Mouse (Mus musculus) heart, adult 2 months (tissue): ENCODE data around the gene Fbll1. TPM values are rescaled to one million over a fixed set of nuclear protein-coding genes. Genes with fewer than 3 reads are reported as not detected.

ENCODE experiments used
- DNase-seq, 2 experiments: peaks; one replicate each; pipeline ENCODE4 v3.0.0; 2021
- H3K27ac ChIP-seq: fragments of 200-600 bp; 2 replicates; pipeline ENCODE4 v1.8.1; 2022
- H3K27me3 ChIP-seq: fragments of 200-500 bp; 2 replicates; pipeline ENCODE4 v1.6.1; 2012; ENCODE audit warnings: mild to moderate bottlenecking, low read length, inconsistent platforms, mixed read lengths; ENCODE audit not compliant: control insufficient read depth, insufficient read depth
- H3K36me3 ChIP-seq: fragments of 200-500 bp; 2 replicates; pipeline ENCODE4 v1.6.1; 2012; ENCODE audit warnings: low read length, inconsistent platforms; ENCODE audit not compliant: control insufficient read depth, insufficient read depth
- H3K4me1 ChIP-seq: fragments of 200-500 bp; 2 replicates; pipeline ENCODE4 v1.6.1; 2011; ENCODE audit warnings: low read length; ENCODE audit not compliant: control insufficient read depth, insufficient read depth
- H3K4me3 ChIP-seq: fragments of 200-600 bp; 2 replicates; pipeline ENCODE4 v1.8.1; 2022
- H3K79me2 ChIP-seq: fragments of 200-500 bp; replicated peaks from 2 replicates; pipeline ENCODE4 v1.6.1; 2012; ENCODE audit warnings: mild to moderate bottlenecking, inconsistent platforms, low read length, moderate library complexity, mixed read lengths; ENCODE audit not compliant: control insufficient read depth, insufficient read depth
- H3K9ac ChIP-seq: fragments of 200-500 bp; 2 replicates; pipeline ENCODE4 v1.6.1; 2012; ENCODE audit warnings: low read depth, mild to moderate bottlenecking, control low read depth, inconsistent platforms, low read length, mixed read lengths
- CTCF ChIP-seq: fragments of 200-600 bp; IDR thresholded peaks from 2 replicates; pipeline ENCODE4 v1.8.1; 2022; ENCODE audit warnings: antibody characterized with exemption, mild to moderate bottlenecking, moderate library complexity
- EP300 ChIP-seq: fragments of 200-500 bp; IDR thresholded peaks from 2 replicates; pipeline ENCODE4 v1.6.1; 2011; ENCODE audit warnings: low read depth, low read length, control low read depth; ENCODE audit not compliant: insufficient read depth
- POLR2A ChIP-seq: fragments of 200-500 bp; IDR thresholded peaks from 2 replicates; pipeline ENCODE4 v1.6.1; 2011; ENCODE audit warnings: mild to moderate bottlenecking, low read depth, low read length, control low read depth; ENCODE audit not compliant: insufficient read depth
- WGBS: fragments of 180-500 bp; shearing (Covaris S2); methylation state at CpG from one replicate; pipeline ENCODE4 v1.1.7; 2018; 5-methylcytosine and 5-hydroxymethylcytosine counted together
- intact Hi-C: fragments of 180-260 bp; cut with DNase I; formaldehyde crosslinking; loops from one replicate; pipeline ENCODE4 v1.15.1; 2025
- polyA plus RNA-seq: library from polyadenylated mRNA; depleted of rRNA; stranded (reverse); fragments of >200 nt; gene quantifications from 2 replicates; pipeline ENCODE4 v1.2.3, GENCODE M21; 2012
- total RNA-seq, 2 experiments: library from RNA; stranded (reverse); gene quantifications; 2 replicates each; pipeline ENCODE4 v1.2.3; 2021

Gene Fbll1
- total and polyA plus RNA-seq, 3 experiments, result not detected

DNA sequence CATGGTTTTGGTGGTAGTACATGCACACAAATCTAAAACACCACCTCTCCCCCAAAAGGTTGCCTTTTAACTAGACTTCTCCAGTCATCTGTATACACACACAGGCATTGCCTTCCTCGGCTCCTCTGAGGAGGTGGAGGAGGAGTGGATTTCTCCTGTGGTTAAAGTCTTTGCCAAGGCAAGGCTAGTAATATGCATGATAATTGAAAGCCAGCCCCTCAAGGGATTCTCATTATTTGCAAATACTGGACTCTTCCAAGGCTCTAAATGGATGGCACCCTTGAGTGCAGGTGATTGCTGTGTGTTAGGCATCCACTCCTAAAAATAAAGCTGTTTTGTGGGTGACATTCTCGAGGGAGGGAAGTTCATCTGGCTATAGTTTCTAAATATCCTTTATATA, 10.2 kb downstream of the Fbll1 start:
- no peak overlapping the region for H3K27ac ChIP-seq
- intact Hi-C loops, result no loop called here
- H3K36me3 ChIP-seq, result peaks cover 2% of the 10 kb centered on the region
- H3K27me3 ChIP-seq, result no peaks in the 10 kb centered on the region
- no peaks in the 10 kb centered on the region for H3K79me2 ChIP-seq
- H3K4me1 ChIP-seq, result no peaks in the 10 kb centered on the region
- no peak overlapping the region for H3K9ac ChIP-seq
- H3K4me3 ChIP-seq, result no peak overlapping the region
- TF ChIP-seq EP300, result no peak
- no peak for TF ChIP-seq POLR2A
- 76% methylated on average over 2 of the region's 2 CpGs for WGBS
- DNase-seq, result no peak

DNA sequence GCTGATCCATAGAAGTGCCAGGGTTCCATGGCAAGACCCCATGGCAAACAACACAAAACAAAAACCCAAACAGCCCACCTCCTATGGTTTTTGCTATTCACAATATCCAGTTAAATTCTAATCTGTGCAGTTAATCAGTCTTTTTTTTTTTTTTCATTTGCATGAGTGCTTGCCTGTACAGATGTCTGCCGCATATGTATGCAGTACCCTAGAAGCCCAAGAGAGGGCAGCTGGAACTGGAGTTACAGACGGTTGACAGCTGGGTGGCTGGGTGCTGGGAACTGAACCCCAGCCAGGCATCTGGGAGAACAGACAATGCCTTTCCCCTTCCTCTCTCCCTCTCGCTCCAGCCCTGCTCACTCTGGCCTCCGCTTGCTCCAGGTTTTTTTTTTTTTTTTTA, 14.1 kb downstream of the Fbll1 start:
- Histone ChIP-seq H3K27ac (no peak overlapping the region), H3K4me3 (no peak overlapping the region), H3K36me3 (peaks cover 2% of the 10 kb centered on the region), H3K4me1 (no peaks in the 10 kb centered on the region), H3K9ac (no peak overlapping the region), H3K79me2 (peaks cover 2% of the 10 kb centered on the region; the same call in 1 of the 2 replicates), H3K27me3 (no peaks in the 10 kb centered on the region)
- TF ChIP-seq CTCF (0 out of 2 replicates have a peak, but pooled peaks have one; percentile 6), EP300 (no peak)
- no peak for DNase-seq
- intact Hi-C loops, result no loop called here
- 94% methylated on average over 4 of the region's 4 CpGs for WGBS

DNA sequence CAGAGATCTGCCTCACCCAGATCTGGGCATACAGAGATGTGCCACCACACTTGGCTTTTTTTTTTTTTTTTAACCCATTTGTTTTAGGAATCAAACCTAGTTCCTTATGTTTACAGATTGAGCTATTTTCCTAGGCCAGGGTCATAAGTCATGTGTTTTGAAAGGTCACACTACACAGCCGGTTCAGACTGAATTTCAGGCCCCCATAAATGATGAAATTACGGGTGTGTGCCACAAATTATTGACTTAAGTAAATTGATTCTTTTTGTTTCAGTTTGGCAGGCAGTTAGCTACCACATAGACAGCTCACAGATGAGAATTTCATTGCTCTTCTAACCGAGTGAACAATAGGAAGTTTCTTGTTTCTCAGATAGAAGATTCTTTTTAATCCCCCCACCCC, 14.7 kb downstream of the Fbll1 start:
- Histone ChIP-seq H3K36me3 (peaks cover 2% of the 10 kb centered on the region), H3K27me3 (no peaks in the 10 kb centered on the region), H3K79me2 (peaks cover 2% of the 10 kb centered on the region; the same call in 1 of the 2 replicates), H3K4me3 (no peak overlapping the region), H3K9ac (no peak overlapping the region), H3K4me1 (no peaks in the 10 kb centered on the region), H3K27ac (no peak overlapping the region)
- 95% methylated on average over 3 of the region's 3 CpGs for WGBS
- no peak for DNase-seq
- no peak for TF ChIP-seq EP300
- TF ChIP-seq CTCF, result no peak
- no peak for TF ChIP-seq POLR2A
- intact Hi-C loops, result no loop called here

DNA sequence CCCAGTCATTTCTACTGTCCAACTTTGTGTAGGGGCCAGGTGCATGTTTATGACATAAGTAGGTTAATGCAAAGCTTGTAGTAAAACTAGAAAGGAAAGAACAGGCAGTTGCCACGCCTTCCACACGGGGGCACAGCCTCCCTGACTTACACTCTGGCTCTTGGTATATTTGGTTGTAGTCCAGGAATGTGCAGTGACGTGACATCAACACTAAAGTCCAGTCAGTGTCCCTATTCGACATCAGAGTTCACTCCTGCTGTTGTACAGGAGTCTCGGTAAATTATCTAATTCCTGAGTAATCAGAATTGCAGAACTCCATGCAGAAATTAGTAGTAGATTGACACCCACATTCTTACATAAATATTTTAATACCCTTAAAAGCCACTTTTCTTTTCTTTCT, 15.6 kb downstream of the Fbll1 start:
- Histone ChIP-seq H3K4me1 (no peaks in the 10 kb centered on the region), H3K9ac (no peak overlapping the region), H3K27me3 (no peaks in the 10 kb centered on the region), H3K36me3 (peaks cover 7% of the 10 kb centered on the region), H3K79me2 (peaks cover 2% of the 10 kb centered on the region; the same call in 1 of the 2 replicates), H3K4me3 (no peak overlapping the region), H3K27ac (no peak overlapping the region)
- 64% methylated on average over 5 of the region's 5 CpGs for WGBS
- intact Hi-C loops, result no loop called here
- DNase-seq, result no peak
- TF ChIP-seq CTCF, result peak; percentile 45
- TF ChIP-seq EP300, result no peak

GRCm38 (mm10) chr11:35782444-35782843, 16.2 kb downstream of the Fbll1 start:
- Histone ChIP-seq H3K27ac (no peak overlapping the region), H3K9ac (no peak overlapping the region), H3K79me2 (peaks cover 2% of the 10 kb centered on the region; the same call in 1 of the 2 replicates), H3K27me3 (no peaks in the 10 kb centered on the region), H3K36me3 (peaks cover 8% of the 10 kb centered on the region), H3K4me3 (no peak overlapping the region), H3K4me1 (no peaks in the 10 kb centered on the region)
- intact Hi-C loops, result no loop called here
- no peak for TF ChIP-seq POLR2A
- TF ChIP-seq EP300, result no peak
- TF ChIP-seq CTCF, result no peak
- DNase-seq, result no peak
- 97% methylated on average over 3 of the region's 3 CpGs for WGBS

DNA sequence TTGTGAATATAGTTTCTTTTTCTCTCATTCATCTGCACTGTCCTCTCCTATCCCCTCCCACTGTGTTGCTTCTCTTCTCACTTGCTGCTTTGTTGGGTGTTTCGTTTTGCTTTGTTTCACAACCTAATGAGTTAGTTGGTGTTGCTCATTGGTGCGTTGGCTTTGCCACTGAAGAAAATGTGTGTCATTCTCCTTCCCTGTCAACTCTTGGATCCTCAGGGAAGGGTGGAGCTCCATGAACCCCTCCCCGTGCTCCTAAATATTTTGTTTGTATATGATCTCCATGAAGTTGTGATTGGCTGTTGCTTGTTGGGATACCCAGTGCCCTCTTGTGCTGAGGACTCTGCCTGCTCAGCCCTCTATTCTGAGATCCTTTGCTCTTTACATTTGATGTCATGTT, 18.3 kb downstream of the Fbll1 start:
- no peaks in the 10 kb centered on the region for H3K27me3 ChIP-seq
- H3K36me3 ChIP-seq, result peaks cover 13% of the 10 kb centered on the region
- H3K9ac ChIP-seq, result no peak overlapping the region
- no peak overlapping the region for H3K27ac ChIP-seq
- H3K4me1 ChIP-seq, result no peaks in the 10 kb centered on the region
- intact Hi-C loops, result no loop called here
- WGBS, result 82% methylated on average over 3 of the region's 3 CpGs
- H3K4me3 ChIP-seq, result no peak overlapping the region
- TF ChIP-seq POLR2A (no peak), EP300 (no peak), CTCF (peak; percentile 44)
- no peak for DNase-seq
- H3K79me2 ChIP-seq, result peaks cover 2% of the 10 kb centered on the region; the same call in 1 of the 2 replicates
